Mouse (Mus musculus): ENCODE measurements around the gene Lrsam1. TPM values are rescaled to one million over a fixed set of nuclear protein-coding genes. Genes with fewer than 3 reads are reported as not detected.

Lrsam1 gene
- polyA plus RNA-seq, 1 experiment from 2014 or later, result 11.8 TPM

DNA sequence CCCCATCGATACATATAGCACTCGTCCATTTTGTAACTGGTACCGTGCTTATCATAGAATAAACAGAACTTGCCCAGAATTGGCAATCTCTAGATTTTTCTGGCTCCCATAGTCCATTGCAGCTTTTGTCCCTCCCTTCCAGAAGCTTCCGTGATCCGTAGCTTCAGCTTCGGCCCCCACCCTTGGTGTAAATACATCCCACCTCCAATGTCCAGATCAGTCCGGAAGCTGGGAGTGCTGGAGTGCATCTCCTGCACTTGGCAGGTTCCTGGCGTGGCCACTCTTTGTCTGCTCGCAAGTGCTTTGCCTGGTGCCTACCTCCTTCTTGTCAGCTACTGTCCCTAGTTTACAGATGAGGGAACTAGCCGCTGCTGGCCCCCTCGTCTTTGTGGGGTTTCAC lies 52.6 kb downstream of the Lrsam1 start:
- no peak overlapping the region for H3K4me3 ChIP-seq
- ATAC-seq (ENCODE audit: insufficient number of reproducible peaks, low FRiP score), result peak; percentile 66
- H3K27ac ChIP-seq (ENCODE audit: poor library complexity, severe bottlenecking), result peak overlapping the region; percentile 98
- no peaks in the 10 kb centered on the region for H3K27me3 ChIP-seq (replicated peaks)
- peaks cover 73% of the 10 kb centered on the region for H3K4me1 ChIP-seq (replicated peaks)
- H3K9ac ChIP-seq, result peak overlapping the region; percentile 54
- peak overlapping the region; percentile 49 for H3K4me2 ChIP-seq
- WGBS, result 15% methylated on average over 11 of the region's 11 CpGs
- no peaks in the 10 kb centered on the region for H3K9me3 ChIP-seq (replicated peaks)
- peaks cover 34% of the 10 kb centered on the region for H3K36me3 ChIP-seq

DNA sequence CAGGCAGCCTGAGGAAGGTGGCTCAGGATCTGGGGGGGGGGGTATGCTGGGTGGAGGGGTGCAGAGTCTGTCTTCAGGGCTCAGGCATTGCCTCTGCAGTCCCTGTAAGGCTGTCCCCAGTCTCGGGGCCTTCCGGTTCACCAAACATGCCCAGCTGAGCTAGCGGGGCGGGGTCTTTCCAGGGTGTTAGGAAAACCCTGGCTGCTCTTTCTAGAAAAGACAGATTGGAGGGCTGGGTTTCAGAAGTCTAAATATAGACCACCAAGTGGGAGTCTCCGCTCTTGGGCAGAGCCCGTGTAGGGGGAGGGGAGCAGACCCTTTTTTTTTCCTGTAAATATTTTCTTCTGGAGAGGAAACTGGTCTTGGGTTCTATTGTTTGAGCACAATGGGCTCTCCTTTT lies 53.1 kb downstream of the Lrsam1 start:
- no peaks in the 10 kb centered on the region for H3K27me3 ChIP-seq (replicated peaks)
- H3K9ac ChIP-seq, result peak overlapping the region; percentile 54
- peaks cover 34% of the 10 kb centered on the region for H3K36me3 ChIP-seq
- no peaks in the 10 kb centered on the region for H3K9me3 ChIP-seq (replicated peaks)
- H3K4me2 ChIP-seq, result peak overlapping the region; percentile 49
- H3K4me3 ChIP-seq, result no peak overlapping the region
- H3K27ac ChIP-seq (ENCODE audit: poor library complexity, severe bottlenecking), result peak overlapping the region; percentile 98
- WGBS, result 6% methylated on average over 6 of the region's 6 CpGs
- peak; percentile 71 for ATAC-seq (ENCODE audit: insufficient number of reproducible peaks, low FRiP score)
- peaks cover 78% of the 10 kb centered on the region for H3K4me1 ChIP-seq (replicated peaks)

DNA sequence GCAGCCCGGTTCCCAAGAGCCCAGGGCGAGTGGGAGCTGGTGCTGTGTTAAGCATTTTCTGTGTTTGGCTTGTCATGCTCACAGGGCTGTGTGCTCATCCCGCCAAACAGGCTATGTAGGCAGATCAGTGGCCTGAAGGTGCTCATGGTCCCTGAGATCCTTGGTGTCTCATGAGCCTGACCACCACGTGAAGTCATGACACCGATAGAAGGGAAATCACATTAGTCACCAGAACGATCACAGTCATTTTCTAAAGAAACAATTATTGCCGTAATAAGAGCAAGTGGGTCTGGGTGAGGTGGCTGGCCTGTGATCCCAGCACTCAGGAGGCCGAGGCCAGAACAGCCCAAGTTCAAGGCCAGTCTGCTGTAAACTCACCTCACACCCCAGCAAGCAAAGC lies 54.0 kb downstream of the Lrsam1 start:
- 59% methylated on average over 8 of the region's 8 CpGs for WGBS
- Histone ChIP-seq H3K9ac (peak overlapping the region; percentile 38), H3K4me1 (replicated peaks) (peaks cover 81% of the 10 kb centered on the region), H3K27me3 (replicated peaks) (no peaks in the 10 kb centered on the region), H3K4me2 (no peak overlapping the region), H3K4me3 (no peak overlapping the region), H3K27ac (ENCODE audit: poor library complexity, severe bottlenecking) (peak overlapping the region; percentile 98), H3K9me3 (replicated peaks) (no peaks in the 10 kb centered on the region), H3K36me3 (peaks cover 29% of the 10 kb centered on the region)
- no peak for ATAC-seq (ENCODE audit: insufficient number of reproducible peaks, low FRiP score)

DNA sequence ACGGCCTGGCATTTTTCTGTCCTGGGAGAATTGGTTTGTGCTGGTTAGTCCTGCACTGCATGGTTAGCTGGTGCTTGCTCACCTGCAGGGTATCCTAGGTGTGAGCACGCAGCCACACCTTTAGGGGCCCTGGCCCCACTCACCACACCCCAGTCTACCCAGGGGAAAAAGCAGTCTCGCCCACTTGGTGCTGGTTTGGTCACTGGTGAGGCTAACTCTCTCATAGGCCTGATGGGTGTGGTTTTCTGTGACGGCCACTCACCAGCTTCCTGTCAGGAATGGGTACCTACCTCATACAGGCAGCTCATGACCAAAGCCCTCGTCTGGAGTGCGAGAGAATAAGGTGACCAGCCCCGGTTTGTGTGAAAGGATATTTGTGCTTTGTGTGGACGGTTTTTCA lies 56.1 kb downstream of the Lrsam1 start:
- H3K4me3 ChIP-seq, result no peak overlapping the region
- peaks cover 73% of the 10 kb centered on the region for H3K4me1 ChIP-seq (replicated peaks)
- 79% methylated on average over 8 of the region's 8 CpGs for WGBS
- H3K36me3 ChIP-seq, result peaks cover 13% of the 10 kb centered on the region
- no peak overlapping the region for H3K9ac ChIP-seq
- peak overlapping the region; percentile 98; the same call in 1 of the 2 replicates for H3K27ac ChIP-seq (ENCODE audit: poor library complexity, severe bottlenecking)
- no peaks in the 10 kb centered on the region for H3K27me3 ChIP-seq (replicated peaks)
- no peaks in the 10 kb centered on the region for H3K9me3 ChIP-seq (replicated peaks)
- H3K4me2 ChIP-seq, result no peak overlapping the region
- no peak for ATAC-seq (ENCODE audit: insufficient number of reproducible peaks, low FRiP score)

DNA sequence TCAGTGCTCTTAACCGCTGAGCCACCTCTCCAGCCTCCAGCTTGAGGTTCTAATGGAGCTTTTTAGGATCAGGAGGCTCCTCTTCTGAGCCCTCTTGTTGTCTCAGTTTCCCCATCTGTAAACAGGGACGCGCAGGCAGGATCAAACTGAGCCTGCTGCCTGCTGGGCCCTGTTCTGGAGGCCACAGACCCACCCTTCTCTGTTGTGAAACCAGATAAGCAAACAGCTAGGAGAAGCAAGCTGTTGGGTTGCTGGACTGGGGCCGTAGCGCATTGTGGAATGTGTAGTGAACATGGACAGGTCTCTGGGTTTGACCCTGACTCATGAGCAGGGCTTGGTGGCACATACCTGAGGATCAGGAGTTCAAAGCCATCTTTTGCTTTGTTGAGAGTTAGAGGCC lies 56.8 kb downstream of the Lrsam1 start:
- Histone ChIP-seq H3K9me3 (replicated peaks) (no peaks in the 10 kb centered on the region), H3K4me1 (replicated peaks) (peaks cover 79% of the 10 kb centered on the region), H3K4me3 (no peak overlapping the region), H3K36me3 (peaks cover 6% of the 10 kb centered on the region), H3K27me3 (replicated peaks) (no peaks in the 10 kb centered on the region), H3K27ac (ENCODE audit: poor library complexity, severe bottlenecking) (peak overlapping the region; percentile 26; the same call in 1 of the 2 replicates), H3K9ac (no peak overlapping the region), H3K4me2 (no peak overlapping the region)
- WGBS, result 51% methylated on average over 5 of the region's 5 CpGs
- ATAC-seq (ENCODE audit: insufficient number of reproducible peaks, low FRiP score), result no peak

DNA sequence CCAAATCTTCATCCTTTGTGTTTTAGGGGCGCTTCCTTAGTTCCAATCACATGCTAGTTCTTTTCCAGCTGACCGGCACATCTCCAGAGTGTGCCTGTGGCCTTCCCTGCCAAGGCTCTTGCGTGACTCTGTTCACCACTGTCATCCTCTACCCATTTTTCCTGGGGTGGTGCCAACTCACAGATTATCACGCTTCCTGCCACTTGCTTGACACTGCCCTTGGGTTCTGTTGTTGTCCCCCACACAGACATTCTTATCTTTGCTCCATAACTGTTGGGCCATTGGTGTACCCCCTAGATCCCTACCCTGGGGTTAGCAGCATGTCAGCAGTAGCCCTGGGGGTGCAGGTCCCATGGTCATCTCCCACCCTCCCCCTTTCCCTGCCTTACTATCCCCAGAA lies 57.9 kb downstream of the Lrsam1 start:
- Histone ChIP-seq H3K27ac (ENCODE audit: poor library complexity, severe bottlenecking) (0 out of 2 replicates have a peak overlapping the region, but pooled peaks have one; percentile 19), H3K27me3 (replicated peaks) (no peaks in the 10 kb centered on the region), H3K9me3 (replicated peaks) (no peaks in the 10 kb centered on the region), H3K4me1 (replicated peaks) (peaks cover 80% of the 10 kb centered on the region), H3K9ac (0 out of 2 replicates have a peak overlapping the region, but pooled peaks have one; percentile 3), H3K36me3 (peaks cover 5% of the 10 kb centered on the region; the same call in 1 of the 2 replicates), H3K4me3 (no peak overlapping the region), H3K4me2 (no peak overlapping the region)
- 70% methylated on average over 4 of the region's 4 CpGs for WGBS
- ATAC-seq (ENCODE audit: insufficient number of reproducible peaks, low FRiP score), result no peak

DNA sequence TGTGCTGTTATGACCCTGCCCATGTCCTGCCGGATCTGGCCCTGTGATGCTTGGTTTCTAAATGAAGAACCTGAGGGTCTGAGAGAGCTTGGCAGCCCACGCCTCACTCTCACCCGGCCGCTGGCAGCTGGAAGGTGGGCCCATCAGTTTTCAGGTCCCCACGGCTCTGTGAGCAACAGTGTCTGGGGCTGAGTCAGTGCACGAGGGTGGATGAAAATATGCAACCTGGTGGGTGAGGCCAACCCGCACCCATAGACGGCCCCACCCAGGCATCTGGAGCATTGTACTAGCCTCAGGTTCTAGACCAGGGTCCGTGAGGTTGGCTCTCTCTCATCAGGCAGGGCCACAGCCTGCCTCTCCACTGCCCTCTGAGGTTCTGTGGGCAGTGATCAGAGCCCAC lies 59.3 kb downstream of the Lrsam1 start:
- no peak overlapping the region for H3K27ac ChIP-seq (ENCODE audit: poor library complexity, severe bottlenecking)
- no peak for ATAC-seq (ENCODE audit: insufficient number of reproducible peaks, low FRiP score)
- H3K9ac ChIP-seq, result no peak overlapping the region

DNA sequence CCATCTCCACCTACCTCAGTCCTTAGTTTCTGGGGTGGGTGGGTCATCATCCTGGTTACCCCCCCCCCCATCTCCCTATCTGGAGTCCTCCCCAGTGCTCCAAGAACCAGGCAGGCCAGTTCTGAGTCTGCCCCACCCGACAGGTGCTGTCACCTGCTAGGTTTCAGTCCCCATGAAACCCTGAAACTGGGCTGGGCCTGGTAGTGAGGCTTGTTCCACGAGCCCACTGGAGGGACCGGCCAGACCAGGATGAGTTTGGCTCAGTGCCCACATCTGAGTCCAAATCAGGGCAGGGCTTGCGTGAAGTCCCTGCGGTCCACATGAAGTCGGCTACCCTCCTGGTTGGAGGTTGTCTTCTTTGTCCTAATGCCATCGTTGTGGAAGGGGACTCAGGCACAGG lies 62.4 kb downstream of the Lrsam1 start:
- 58% methylated on average over 7 of the region's 7 CpGs for WGBS

More for the DNA sequence above, 59.3 kb downstream of the Lrsam1 start:
- H3K36me3 ChIP-seq, result peaks cover 5% of the 10 kb centered on the region; the same call in 1 of the 2 replicates
- H3K4me1 ChIP-seq (replicated peaks), result peaks cover 81% of the 10 kb centered on the region
- H3K27me3 ChIP-seq (replicated peaks), result no peaks in the 10 kb centered on the region
- H3K4me3 ChIP-seq, result no peak overlapping the region
- no peak overlapping the region for H3K4me2 ChIP-seq
- 79% methylated on average over 9 of the region's 9 CpGs for WGBS
- no peaks in the 10 kb centered on the region for H3K9me3 ChIP-seq (replicated peaks)

DNA sequence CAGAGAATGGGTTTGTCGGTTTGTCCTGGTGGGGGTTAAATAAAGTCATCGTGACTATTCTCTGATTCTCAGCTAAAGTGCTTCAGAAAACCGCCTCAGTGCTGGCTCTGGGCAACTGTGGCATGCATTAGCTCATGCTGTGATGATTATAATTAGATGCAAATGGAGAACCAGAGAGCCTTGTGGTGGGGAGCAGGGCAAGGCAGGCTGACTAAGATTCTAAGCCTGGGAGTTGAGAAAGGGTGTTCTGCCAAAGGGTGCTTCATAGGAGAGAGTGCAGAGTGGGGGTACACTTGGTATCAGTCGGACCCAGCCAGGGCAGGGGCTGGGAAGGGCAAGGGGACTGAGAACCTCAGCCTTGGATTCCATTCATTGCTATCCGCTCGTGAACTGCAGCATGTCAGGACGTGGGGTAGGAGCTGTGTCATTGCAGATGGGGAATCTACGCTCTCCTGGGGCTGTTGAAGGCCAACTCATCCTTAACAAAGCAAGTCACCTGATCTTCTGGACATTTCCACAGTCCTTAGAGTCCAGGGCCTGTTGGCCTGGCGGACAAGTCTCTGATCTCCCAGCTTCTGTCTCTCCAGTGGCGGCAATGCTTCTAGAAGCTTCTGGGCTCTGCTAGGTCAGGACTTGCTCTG lies 64.8 kb downstream of the Lrsam1 start:
- Histone ChIP-seq H3K27ac (ENCODE audit: poor library complexity, severe bottlenecking) (0 out of 2 replicates have a peak overlapping the region, but pooled peaks have one; percentile 21), H3K36me3 (peaks cover 18% of the 10 kb centered on the region), H3K4me1 (replicated peaks) (peaks cover 82% of the 10 kb centered on the region), H3K4me3 (no peak overlapping the region), H3K9ac (peak overlapping the region; percentile 52), H3K9me3 (replicated peaks) (no peaks in the 10 kb centered on the region), H3K4me2 (no peak overlapping the region), H3K27me3 (replicated peaks) (no peaks in the 10 kb centered on the region)
- no peak for ATAC-seq (ENCODE audit: insufficient number of reproducible peaks, low FRiP score)
- 48% methylated on average over 10 of the region's 10 CpGs for WGBS

More for the DNA sequence above, 62.4 kb downstream of the Lrsam1 start:
- H3K4me1 ChIP-seq (replicated peaks), result peaks cover 79% of the 10 kb centered on the region
- H3K4me2 ChIP-seq, result no peak overlapping the region
- no peak for ATAC-seq (ENCODE audit: insufficient number of reproducible peaks, low FRiP score)
- H3K9me3 ChIP-seq (replicated peaks), result no peaks in the 10 kb centered on the region
- peaks cover 4% of the 10 kb centered on the region for H3K36me3 ChIP-seq
- no peaks in the 10 kb centered on the region for H3K27me3 ChIP-seq (replicated peaks)
- H3K4me3 ChIP-seq, result no peak overlapping the region
- no peak overlapping the region for H3K27ac ChIP-seq (ENCODE audit: poor library complexity, severe bottlenecking)
- H3K9ac ChIP-seq, result peak overlapping the region; percentile 35

DNA sequence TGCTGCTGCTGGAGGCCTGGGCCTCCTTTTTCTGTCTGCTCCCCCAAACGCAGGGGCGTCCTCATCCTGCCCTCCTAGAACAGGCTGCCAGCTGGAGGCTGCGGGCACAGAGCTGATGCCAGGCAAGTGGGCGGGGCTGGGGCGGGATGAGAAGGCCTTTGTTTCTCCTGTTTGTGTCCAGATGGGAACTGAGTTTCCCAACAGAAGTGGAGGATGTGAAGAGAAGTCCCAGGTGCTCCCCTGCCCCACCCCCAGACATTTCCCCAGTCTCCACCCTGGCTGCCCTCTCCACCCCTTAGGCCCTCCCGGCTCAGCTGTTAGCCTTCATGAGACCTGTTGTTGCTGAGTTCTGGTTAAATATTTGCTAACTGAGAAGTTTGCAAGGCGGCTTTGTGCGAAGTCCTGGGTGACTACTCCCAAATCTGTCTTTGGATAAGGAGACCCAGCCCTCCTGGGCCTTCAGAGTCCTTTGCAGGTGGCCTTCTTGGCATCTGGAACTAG lies 65.8 kb downstream of the Lrsam1 start:
- no peaks in the 10 kb centered on the region for H3K27me3 ChIP-seq (replicated peaks)
- H3K4me1 ChIP-seq (replicated peaks), result peaks cover 88% of the 10 kb centered on the region
- H3K9me3 ChIP-seq (replicated peaks), result no peaks in the 10 kb centered on the region
- WGBS, result 52% methylated on average over 7 of the region's 8 CpGs
- peak overlapping the region; percentile 52; the same call in 1 of the 2 replicates for H3K9ac ChIP-seq
- ATAC-seq (ENCODE audit: insufficient number of reproducible peaks, low FRiP score), result no peak
- H3K4me3 ChIP-seq, result no peak overlapping the region
- no peak overlapping the region for H3K4me2 ChIP-seq
- H3K36me3 ChIP-seq, result peaks cover 18% of the 10 kb centered on the region
- H3K27ac ChIP-seq (ENCODE audit: poor library complexity, severe bottlenecking), result no peak overlapping the region

DNA sequence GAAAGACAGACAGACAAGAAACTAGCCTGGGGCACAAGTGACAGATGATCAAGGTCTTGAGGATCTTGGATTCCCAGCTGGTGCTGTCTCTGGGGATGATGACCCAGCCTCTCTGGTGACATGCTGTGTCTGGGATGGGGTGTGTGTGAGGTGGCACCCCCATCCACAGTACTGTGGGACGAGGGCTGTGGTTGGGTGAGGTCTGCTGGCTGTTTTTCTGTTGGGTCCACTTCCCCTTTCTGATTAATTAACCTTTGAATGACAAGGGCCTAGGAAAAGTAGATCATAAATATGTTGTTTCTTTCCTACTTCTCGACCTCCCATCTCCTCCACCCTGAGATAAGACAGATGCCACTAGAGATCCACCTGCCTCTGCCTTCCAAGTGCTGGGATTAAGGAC lies 67.3 kb downstream of the Lrsam1 start:
- H3K27me3 ChIP-seq (replicated peaks), result no peaks in the 10 kb centered on the region
- H3K4me1 ChIP-seq (replicated peaks), result peaks cover 88% of the 10 kb centered on the region

More for the DNA sequence above, 67.3 kb downstream of the Lrsam1 start:
- Histone ChIP-seq H3K36me3 (peaks cover 18% of the 10 kb centered on the region), H3K4me2 (no peak overlapping the region), H3K4me3 (no peak overlapping the region), H3K9ac (no peak overlapping the region), H3K27ac (ENCODE audit: poor library complexity, severe bottlenecking) (no peak overlapping the region), H3K9me3 (replicated peaks) (no peaks in the 10 kb centered on the region)
- 71% methylated on average over 2 of the region's 2 CpGs for WGBS
- ATAC-seq (ENCODE audit: insufficient number of reproducible peaks, low FRiP score), result no peak
